Mouse (Mus musculus) CH12.LX (cell line): Measurements from ENCODE around the gene Slc16a3.

Source experiments
- CHD2 ChIP-seq: IDR thresholded peaks from 2 replicates; pipeline ENCODE4 v1.6.1; 2011; ENCODE audit warnings: low read length, improper control_type of control experiment
- CTCF ChIP-seq, 2 experiments: IDR thresholded peaks in 1 of 2; conservative IDR thresholded peaks in 1 of 2; 2 replicates each; pipeline ENCODE4 v1.5.1; 2011 to 2012; ENCODE audit warnings: low read depth in 2 of 2, low read length in 2 of 2, improper control_type of control experiment in 1 of 2, inconsistent platforms in 1 of 2, mild to moderate bottlenecking in 1 of 2, moderate library complexity in 1 of 2
- NELFE ChIP-seq: IDR thresholded peaks from 2 replicates; pipeline ENCODE4 v1.6.1; 2011; ENCODE audit warnings: low read depth, low read length, improper control_type of control experiment
- POLR2A ChIP-seq: IDR thresholded peaks from 2 replicates; pipeline ENCODE4 v1.6.1; 2011; ENCODE audit warnings: low read depth, mild to moderate bottlenecking, improper control_type of control experiment, low read length
- RAD21 ChIP-seq: IDR thresholded peaks from 2 replicates; pipeline ENCODE4 v1.6.1; 2011; ENCODE audit warnings: low read depth, mild to moderate bottlenecking, low read length, improper control_type of control experiment, moderate library complexity
- SIN3A ChIP-seq: IDR thresholded peaks from 2 replicates; pipeline ENCODE4 v1.6.1; 2012; ENCODE audit warnings: low read length, improper control_type of control experiment, inconsistent platforms

- no peak for TF ChIP-seq CTCF (conservative IDR thresholded peaks at IDR 0.05 in 1 of 2, IDR thresholded peaks at IDR 0.05 in 1 of 2; ENCODE audit: low read depth in 2 of 2, low read length in 2 of 2)
- TF ChIP-seq SIN3A: no peak
- no peak for TF ChIP-seq NELFE
- TF ChIP-seq RAD21: no peak
- TF ChIP-seq CHD2: no peak
- TF ChIP-seq POLR2A: no peak
Observed at GRCm38 (mm10) chr11:121004281-121004680, 56.0 kb downstream of the Slc16a3 start.
